Mouse (Mus musculus): ENCODE data around the gene Zbed4.
"Not testable (repeated sequence)": the region's sequence is repeated elsewhere in the genome, so short reads cannot be mapped to it uniquely, and the experiment has no call there.

Gene Zbed4

GRCm38 (mm10) chr15:88741366-88741765 lies 10.1 kb upstream of the Zbed4 start:
- DNase-seq = no peak

GRCm38 (mm10) chr15:88743371-88743770 lies 8.1 kb upstream of the Zbed4 start:
- DNase-seq = not testable (repeated sequence)

GRCm38 (mm10) chr15:88745347-88745746 lies 6.1 kb upstream of the Zbed4 start:
- no peak for DNase-seq

GRCm38 (mm10) chr15:88745926-88746325 lies 5.5 kb upstream of the Zbed4 start:
- DNase-seq = no peak

- not testable (repeated sequence) for DNase-seq
These were observed 1.8 kb upstream of the Zbed4 start for GRCm38 (mm10) chr15:88749617-88750016.

- DNase-seq = no peak
These were observed 1.4 kb upstream of the Zbed4 start for GRCm38 (mm10) chr15:88750032-88750431.

- DNase-seq = peak; percentile 98
These were observed 540 bp upstream of the Zbed4 start for GRCm38 (mm10) chr15:88750677-88751563.

GRCm38 (mm10) chr15:88752403-88752733 lies 908 bp downstream of the Zbed4 start:
- no peak for DNase-seq

GRCm38 (mm10) chr15:88754896-88755295 lies 3.4 kb downstream of the Zbed4 start:
- DNase-seq = no peak

GRCm38 (mm10) chr15:88755761-88756160 lies 4.3 kb downstream of the Zbed4 start:
- DNase-seq = no peak

- DNase-seq = peak; percentile 29
These were observed 6.6 kb downstream of the Zbed4 start for GRCm38 (mm10) chr15:88758061-88758460.

GRCm38 (mm10) chr15:88761551-88761950 lies 10.1 kb downstream of the Zbed4 start:
- DNase-seq = no peak

- not testable (repeated sequence) for DNase-seq
These were observed 14.7 kb downstream of the Zbed4 start for GRCm38 (mm10) chr15:88766139-88766538.

- DNase-seq = no peak
These were observed 17.1 kb downstream of the Zbed4 start for GRCm38 (mm10) chr15:88768537-88768936.

- not testable (repeated sequence) for DNase-seq
These were observed 23.2 kb downstream of the Zbed4 start for GRCm38 (mm10) chr15:88774630-88775029.

- DNase-seq = no peak
These were observed 40.8 kb downstream of the Zbed4 start for GRCm38 (mm10) chr15:88792140-88792850.

- DNase-seq = not testable (repeated sequence)
These were observed 43.3 kb downstream of the Zbed4 start for GRCm38 (mm10) chr15:88794729-88795128.

- peak; percentile 64 for DNase-seq
These were observed 48.5 kb downstream of the Zbed4 start for GRCm38 (mm10) chr15:88799950-88800371.

- peak; percentile 54 for DNase-seq
These were observed 49.5 kb downstream of the Zbed4 start for GRCm38 (mm10) chr15:88800921-88801354.

- no peak for DNase-seq
These were observed 50.4 kb downstream of the Zbed4 start for GRCm38 (mm10) chr15:88801903-88802302.

GRCm38 (mm10) chr15:88802348-88802747 lies 50.9 kb downstream of the Zbed4 start:
- no peak for DNase-seq

- DNase-seq = no peak
These were observed 56.7 kb downstream of the Zbed4 start for GRCm38 (mm10) chr15:88808121-88808520.

- DNase-seq = no peak
These were observed 58.9 kb downstream of the Zbed4 start for GRCm38 (mm10) chr15:88810369-88810768.

GRCm38 (mm10) chr15:88813262-88813661 lies 61.8 kb downstream of the Zbed4 start:
- DNase-seq = no peak
